Mouse (Mus musculus) splenic B cell, adult 2 months (primary cell): ENCODE measurements around the gene Ddx19a.
"Not testable (repeated sequence)": the region's sequence is repeated elsewhere in the genome, so short reads cannot be mapped to it uniquely, and the experiment has no call there.

Experiments
- DNase-seq: peaks from one replicate; pipeline ENCODE4 v3.0.0-alpha.2; 2011; ENCODE audit warnings: low read depth, low spot score
- H3K27me3 ChIP-seq: 2 replicates; pipeline ENCODE4 v1.6.1; 2012; ENCODE audit warnings: mild to moderate bottlenecking, low read length, moderate library complexity, mixed read lengths; ENCODE audit not compliant: control insufficient read depth, poor library complexity, insufficient read depth, severe bottlenecking
- H3K36me3 ChIP-seq: 2 replicates; pipeline ENCODE4 v1.6.1; 2012; ENCODE audit warnings: mild to moderate bottlenecking, low read length, moderate library complexity, mixed read lengths; ENCODE audit not compliant: control insufficient read depth, poor library complexity, insufficient read depth, severe bottlenecking

Gene Ddx19a

GRCm38 (mm10) chr8:110931176-110931939 is 66.2 kb downstream of the Ddx19a start:
- no peak for DNase-seq
- Histone ChIP-seq H3K27me3 (no peaks in the 10 kb centered on the region), H3K36me3 (no peaks in the 10 kb centered on the region)

GRCm38 (mm10) chr8:110929672-110930071 is 67.9 kb downstream of the Ddx19a start:
- not testable (repeated sequence) for H3K36me3 ChIP-seq

GRCm38 (mm10) chr8:110929066-110929465 is 68.5 kb downstream of the Ddx19a start:
- Histone ChIP-seq H3K36me3 (no peaks in the 10 kb centered on the region), H3K27me3 (no peaks in the 10 kb centered on the region)
- peak; percentile 41 for DNase-seq

More at GRCm38 (mm10) chr8:110929672-110930071, 67.9 kb downstream of the Ddx19a start:
- not testable (repeated sequence) for DNase-seq, H3K27me3 ChIP-seq

GRCm38 (mm10) chr8:110928435-110928834 is 69.2 kb downstream of the Ddx19a start:
- no peaks in the 10 kb centered on the region for H3K36me3 ChIP-seq
- no peak for DNase-seq
- no peaks in the 10 kb centered on the region for H3K27me3 ChIP-seq

GRCm38 (mm10) chr8:110926690-110927089 is 70.9 kb downstream of the Ddx19a start:
- DNase-seq, result no peak
- H3K27me3 ChIP-seq, result no peaks in the 10 kb centered on the region
- H3K36me3 ChIP-seq, result no peaks in the 10 kb centered on the region

GRCm38 (mm10) chr8:110925691-110926140 is 71.9 kb downstream of the Ddx19a start:
- no peaks in the 10 kb centered on the region for H3K27me3 ChIP-seq
- no peaks in the 10 kb centered on the region for H3K36me3 ChIP-seq
- DNase-seq, result no peak
